Mouse (Mus musculus): ENCODE data around the gene Rin2.

- TF ChIP-seq MYC (IDR thresholded peaks at IDR 0.05; ENCODE audit: low read depth, low read length), result no peak
- TF ChIP-seq CTCF (conservative IDR thresholded peaks at IDR 0.05 in 1 of 2, IDR thresholded peaks at IDR 0.05 in 1 of 2; ENCODE audit: low read depth in 2 of 2, low read length in 2 of 2), result no peak
- no peak for TF ChIP-seq ZC3H11A (IDR thresholded peaks at IDR 0.05; ENCODE audit: low read depth, low read length)
- no peak for TF ChIP-seq GABPA (IDR thresholded peaks at IDR 0.05; ENCODE audit: insufficient replicate concordance, low read depth, low read length)
- TF ChIP-seq ZNF384 (IDR thresholded peaks at IDR 0.05; ENCODE audit: low read depth, low read length), result no peak
- no peak for TF ChIP-seq MAX (IDR thresholded peaks at IDR 0.05; ENCODE audit: low read length)
- TF ChIP-seq POLR2A (IDR thresholded peaks at IDR 0.05; ENCODE audit: low read depth, low read length), result no peak
- TF ChIP-seq EP300 (IDR thresholded peaks at IDR 0.05; ENCODE audit: low read length), result no peak
- TF ChIP-seq SIN3A (IDR thresholded peaks at IDR 0.05; ENCODE audit: low read length), result no peak
- no peak for TF ChIP-seq ETS1 (conservative IDR thresholded peaks at IDR 0.05; ENCODE audit: low read depth, low read length)
- TF ChIP-seq MAFK (IDR thresholded peaks at IDR 0.05; ENCODE audit: insufficient replicate concordance, low read length), result no peak
Observed at GRCm38 (mm10) chr2:145770730-145771536, 95.9 kb downstream of the Rin2 start.
